Mouse (Mus musculus): ENCODE measurements around the gene Trim14. TPM values are rescaled to one million over a fixed set of nuclear protein-coding genes. Genes with fewer than 3 reads are reported as not detected.
"Not testable (repeated sequence)": the region's sequence is repeated elsewhere in the genome, so short reads cannot be mapped to it uniquely, and the experiment has no call there.

Gene Trim14
- total RNA-seq (2014; rRNA removed): 1.5 and 3.0 TPM in 2 replicates
- polyA plus RNA-seq (2015; fragmentation: Nextera tagmentation; extraction: Ambion mirVana): 1.2 and 1.7 TPM in 2 replicates

DNA sequence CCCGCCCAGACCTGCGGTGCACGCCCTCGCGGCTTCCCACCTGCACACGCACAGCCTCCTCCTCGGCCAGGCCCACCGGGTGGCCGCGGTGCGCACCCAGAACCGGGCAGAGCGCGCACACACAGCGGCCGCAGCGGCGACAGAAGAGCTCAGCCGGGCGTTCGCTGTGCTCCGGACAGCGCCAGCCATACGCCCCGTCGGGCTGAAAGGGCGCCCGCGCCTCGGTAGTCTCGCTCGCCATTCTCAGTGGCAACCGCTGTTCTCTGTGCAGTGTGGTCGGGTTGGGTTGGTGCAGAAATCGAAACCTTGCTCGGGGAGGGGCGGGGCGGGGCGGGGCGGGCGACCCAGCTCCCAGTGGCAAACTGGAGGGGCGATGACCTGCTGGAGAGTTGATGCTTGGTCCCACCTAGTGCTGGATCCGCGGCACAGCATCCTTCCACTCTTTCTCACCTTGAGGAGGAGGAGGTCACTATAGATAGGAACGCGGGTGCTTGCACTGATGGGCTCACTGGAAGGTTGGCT, at the start of gene Trim14:
TSS of gene Trim14 (minus strand) at position 302 of the 522 bp plus-strand sequence.
- Histone ChIP-seq H3K4me2 (ENCODE audit: low read depth, low read length) (peak within 1 kb of the TSS; percentile 71), H3K36me3 (ENCODE audit: insufficient read depth, low read length) (peaks cover 3% of the 10 kb centered on the region), H3K4me3 (ENCODE audit: low read length) (peak within 1 kb of the TSS; percentile 44), H3K4me1 (ENCODE audit: insufficient read depth, low read length) (0 out of 2 replicates have a peak, but pooled peaks cover 3% of the 10 kb centered on the region), H3K27ac (no peak within 1 kb of the TSS), H3K27me3 (ENCODE audit: insufficient read depth, low read length) (no peaks in the 10 kb centered on the region; the same call in 1 of the 2 replicates), H3K9ac (replicated peaks; ENCODE audit: low read length) (peak within 1 kb of the TSS; percentile 47; the same call in 1 of the 2 replicates), H3K9me3 (ENCODE audit: low read length) (no peaks in the 10 kb centered on the region)
- peak; percentile 53 for TF ChIP-seq CTCF (IDR thresholded peaks at IDR 0.05; ENCODE audit: low read depth)
- DNase-seq (ENCODE audit: low spot score) (peak; percentile 44), ATAC-seq (peak; percentile 60)
- WGBS: 1% methylated on average over 46 of the region's 46 CpGs

DNA sequence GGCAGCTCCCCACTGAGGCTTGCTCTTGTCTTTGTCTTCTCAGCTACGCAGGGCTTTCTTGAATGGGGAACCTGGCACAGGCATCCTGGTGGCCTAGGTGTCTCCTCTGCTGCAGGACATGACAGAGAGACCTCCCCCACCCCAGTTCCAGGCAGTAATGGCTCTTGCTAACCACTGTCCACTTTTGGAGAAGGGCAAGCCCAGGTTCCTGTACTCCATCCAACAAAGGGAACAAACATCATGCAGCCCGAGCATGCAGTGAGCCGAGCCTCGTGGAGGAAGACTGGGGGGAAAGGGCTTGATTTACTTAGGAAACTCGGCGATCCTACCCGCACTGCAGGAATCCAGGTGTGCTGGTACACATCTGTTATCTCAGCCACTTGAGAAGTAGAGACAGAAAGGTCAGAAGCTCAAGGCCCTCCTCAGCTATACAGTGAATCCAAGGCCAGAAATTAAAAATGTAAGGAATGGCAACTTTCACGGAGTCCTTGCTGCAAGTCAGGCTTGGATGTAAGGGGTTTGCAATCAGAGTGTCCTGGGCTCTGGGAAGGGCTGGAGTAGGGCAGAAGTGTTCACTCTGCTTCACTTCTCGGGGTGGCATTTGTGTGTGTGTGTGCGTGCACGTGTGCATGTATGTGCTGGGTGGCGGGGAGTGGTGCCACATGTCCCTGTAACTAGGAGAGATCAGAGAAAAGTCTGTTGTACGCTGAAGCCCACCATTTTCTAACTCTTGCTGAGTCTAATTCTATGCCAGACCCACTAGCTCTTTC, 49.3 kb upstream of the Trim14 start:
- TF ChIP-seq CTCF (IDR thresholded peaks at IDR 0.05; ENCODE audit: low read depth): no peak
- DNase-seq (ENCODE audit: low spot score): no peak
- Histone ChIP-seq H3K27ac (no peak overlapping the region), H3K36me3 (ENCODE audit: insufficient read depth, low read length) (no peaks in the 10 kb centered on the region), H3K4me3 (ENCODE audit: low read length) (no peak overlapping the region), H3K4me1 (ENCODE audit: insufficient read depth, low read length) (no peaks in the 10 kb centered on the region), H3K9me3 (ENCODE audit: low read length) (no peaks in the 10 kb centered on the region), H3K4me2 (ENCODE audit: low read depth, low read length) (no peak overlapping the region), H3K27me3 (ENCODE audit: insufficient read depth, low read length) (no peaks in the 10 kb centered on the region; the same call in 1 of the 2 replicates), H3K9ac (replicated peaks; ENCODE audit: low read length) (no peak overlapping the region)
- 78% methylated on average over 13 of the region's 13 CpGs for WGBS
- no peak for ATAC-seq

DNA sequence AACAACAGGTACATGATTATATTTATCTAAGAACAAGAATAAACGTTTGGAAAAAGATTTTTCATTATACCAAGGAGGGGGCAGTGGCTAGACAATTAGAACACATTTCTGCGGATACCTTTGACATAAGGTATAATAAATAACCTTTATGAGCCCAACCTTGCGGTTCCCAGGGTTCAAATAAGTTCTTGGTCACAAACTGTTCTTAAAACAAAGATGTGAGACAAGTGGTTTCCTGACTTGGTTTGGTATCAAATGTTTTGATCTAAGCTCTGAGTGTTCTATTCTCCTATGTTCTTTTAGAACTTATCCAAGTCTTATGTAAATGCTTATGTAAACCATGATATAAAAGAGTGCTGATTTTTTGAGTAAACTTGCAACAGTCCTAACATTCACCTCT, 48.6 kb upstream of the Trim14 start:
- H3K4me2 ChIP-seq (ENCODE audit: low read depth, low read length); H3K36me3 ChIP-seq (ENCODE audit: insufficient read depth, low read length); H3K4me1 ChIP-seq (ENCODE audit: insufficient read depth, low read length); H3K9me3 ChIP-seq (ENCODE audit: low read length); DNase-seq (ENCODE audit: low spot score); H3K27me3 ChIP-seq (ENCODE audit: insufficient read depth, low read length); H3K9ac ChIP-seq (replicated peaks; ENCODE audit: low read length); H3K4me3 ChIP-seq (ENCODE audit: low read length); H3K27ac ChIP-seq; ATAC-seq: not testable (repeated sequence)
- 77% methylated on average over 3 of the region's 3 CpGs for WGBS

DNA sequence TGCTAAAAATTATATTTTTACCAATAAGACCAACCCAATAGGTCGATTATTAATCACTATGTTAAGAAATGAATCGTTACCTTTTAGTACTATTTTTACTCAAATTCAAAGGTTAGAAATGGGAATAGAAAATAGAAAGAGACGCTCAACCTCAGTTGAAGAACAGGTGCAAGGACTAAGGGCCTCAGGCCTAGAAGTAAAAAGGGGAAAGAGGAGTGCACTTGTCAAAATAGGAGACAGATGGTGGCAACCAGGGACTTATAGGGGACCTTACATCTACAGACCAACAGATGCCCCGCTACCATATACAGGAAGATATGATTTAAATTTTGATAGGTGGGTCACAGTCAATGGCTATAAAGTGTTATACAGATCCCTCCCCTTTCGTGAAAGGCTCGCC, 48.1 kb upstream of the Trim14 start:
- not testable (repeated sequence) for ATAC-seq; H3K9ac ChIP-seq (replicated peaks; ENCODE audit: low read length); DNase-seq (ENCODE audit: low spot score); H3K27ac ChIP-seq; H3K36me3 ChIP-seq (ENCODE audit: insufficient read depth, low read length); H3K4me3 ChIP-seq (ENCODE audit: low read length); H3K4me1 ChIP-seq (ENCODE audit: insufficient read depth, low read length); H3K4me2 ChIP-seq (ENCODE audit: low read depth, low read length); H3K9me3 ChIP-seq (ENCODE audit: low read length); H3K27me3 ChIP-seq (ENCODE audit: insufficient read depth, low read length)
- WGBS: 97% methylated on average over 2 of the region's 6 CpGs

DNA sequence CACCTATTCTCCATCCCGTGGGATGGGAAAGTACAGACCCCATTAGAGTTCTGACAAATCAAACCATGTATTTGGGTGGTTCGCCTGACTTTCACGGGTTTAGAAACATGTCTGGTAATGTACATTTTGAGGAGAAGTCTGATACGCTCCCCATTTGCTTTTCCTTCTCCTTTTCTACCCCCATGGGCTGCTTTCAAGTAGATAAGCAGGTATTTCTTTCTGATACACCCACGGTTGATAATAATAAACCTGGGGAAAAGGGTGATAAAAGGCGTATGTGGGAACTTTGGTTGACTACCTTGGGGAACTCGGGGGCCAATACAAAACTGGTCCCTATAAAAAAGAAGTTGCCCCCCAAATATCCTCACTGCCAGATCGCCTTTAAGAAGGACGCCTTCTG, 46.1 kb upstream of the Trim14 start:
- ATAC-seq; H3K36me3 ChIP-seq (ENCODE audit: insufficient read depth, low read length); DNase-seq (ENCODE audit: low spot score); H3K4me1 ChIP-seq (ENCODE audit: insufficient read depth, low read length); H3K4me2 ChIP-seq (ENCODE audit: low read depth, low read length); H3K9me3 ChIP-seq (ENCODE audit: low read length); H3K4me3 ChIP-seq (ENCODE audit: low read length); H3K27ac ChIP-seq; H3K9ac ChIP-seq (replicated peaks; ENCODE audit: low read length); H3K27me3 ChIP-seq (ENCODE audit: insufficient read depth, low read length): not testable (repeated sequence)
- WGBS: 91% methylated on average over 9 of the region's 9 CpGs

DNA sequence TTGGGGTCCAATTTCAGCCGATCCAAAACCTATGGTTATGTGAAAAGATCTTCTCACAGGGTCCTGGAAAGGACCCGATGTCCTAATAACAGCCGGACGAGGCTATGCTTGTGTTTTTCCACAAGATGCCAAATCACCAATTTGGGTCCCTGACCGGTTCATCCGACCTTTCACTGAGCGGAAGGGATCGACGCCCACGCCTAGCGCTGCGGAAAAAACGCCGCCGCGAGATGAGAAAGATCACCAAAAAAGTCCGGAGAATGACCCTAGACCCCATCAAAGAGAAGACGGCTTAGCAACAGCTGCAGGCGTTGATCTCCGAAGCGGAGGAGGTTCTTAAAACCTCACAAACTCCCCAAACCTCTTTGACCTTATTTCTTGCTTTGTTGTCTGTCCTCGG, 45.6 kb upstream of the Trim14 start:
- H3K4me2 ChIP-seq (ENCODE audit: low read depth, low read length); H3K36me3 ChIP-seq (ENCODE audit: insufficient read depth, low read length); H3K27ac ChIP-seq; H3K9me3 ChIP-seq (ENCODE audit: low read length); H3K27me3 ChIP-seq (ENCODE audit: insufficient read depth, low read length); H3K4me3 ChIP-seq (ENCODE audit: low read length); DNase-seq (ENCODE audit: low spot score); H3K4me1 ChIP-seq (ENCODE audit: insufficient read depth, low read length); ATAC-seq; H3K9ac ChIP-seq (replicated peaks; ENCODE audit: low read length): not testable (repeated sequence)
- WGBS: 95% methylated on average over 22 of the region's 22 CpGs

DNA sequence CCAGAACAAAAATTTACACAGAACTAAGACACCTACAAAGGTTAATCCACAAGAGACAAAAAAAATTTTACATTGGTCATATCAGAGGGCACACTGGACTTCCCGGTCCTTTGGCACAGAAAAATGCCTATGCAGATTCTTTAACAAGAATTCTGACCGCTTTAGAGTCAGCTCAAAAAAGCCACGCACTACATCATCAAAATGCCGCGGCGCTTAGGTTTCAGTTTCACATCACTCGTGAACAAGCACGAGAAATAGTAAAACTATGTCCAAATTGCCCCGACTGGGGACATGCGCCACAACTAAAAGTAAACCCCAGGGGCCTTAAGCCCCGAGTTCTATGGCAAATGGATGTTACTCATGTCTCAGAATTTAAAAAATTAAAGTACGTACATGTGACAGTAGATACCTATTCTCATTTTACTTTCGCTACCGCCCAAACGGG, 44.9 kb upstream of the Trim14 start:
- H3K36me3 ChIP-seq (ENCODE audit: insufficient read depth, low read length); H3K27ac ChIP-seq; H3K4me1 ChIP-seq (ENCODE audit: insufficient read depth, low read length); ATAC-seq; H3K9ac ChIP-seq (replicated peaks; ENCODE audit: low read length); H3K27me3 ChIP-seq (ENCODE audit: insufficient read depth, low read length); H3K4me2 ChIP-seq (ENCODE audit: low read depth, low read length); DNase-seq (ENCODE audit: low spot score); H3K9me3 ChIP-seq (ENCODE audit: low read length); H3K4me3 ChIP-seq (ENCODE audit: low read length): not testable (repeated sequence)
- WGBS: 94% methylated on average over 15 of the region's 15 CpGs

DNA sequence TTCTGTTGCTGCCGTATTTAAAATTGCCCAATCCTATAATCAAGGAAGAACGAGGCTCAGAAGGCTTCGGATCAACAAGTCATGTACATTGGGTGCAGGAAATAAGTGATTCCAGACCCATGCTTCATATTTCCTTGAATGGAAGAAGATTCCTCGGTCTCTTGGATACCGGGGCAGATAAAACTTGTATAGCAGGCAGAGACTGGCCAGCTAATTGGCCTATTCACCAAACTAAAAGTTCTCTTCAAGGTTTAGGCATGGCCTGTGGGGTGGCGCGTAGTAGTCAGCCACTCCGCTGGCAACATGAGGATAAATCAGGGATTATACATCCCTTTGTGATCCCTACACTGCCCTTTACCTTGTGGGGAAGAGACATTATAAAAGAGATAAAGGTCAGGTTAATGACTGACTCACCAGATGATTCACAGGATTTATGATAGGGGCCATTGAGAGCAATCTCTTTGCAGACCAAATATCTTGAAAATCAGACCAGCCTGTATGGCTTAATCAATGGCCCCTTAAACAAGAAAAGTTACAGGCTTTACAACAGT, 42.9 kb upstream of the Trim14 start:
- not testable (repeated sequence) for H3K27me3 ChIP-seq (ENCODE audit: insufficient read depth, low read length); H3K4me1 ChIP-seq (ENCODE audit: insufficient read depth, low read length); H3K27ac ChIP-seq; ATAC-seq; DNase-seq (ENCODE audit: low spot score); H3K4me3 ChIP-seq (ENCODE audit: low read length); H3K36me3 ChIP-seq (ENCODE audit: insufficient read depth, low read length); H3K4me2 ChIP-seq (ENCODE audit: low read depth, low read length); H3K9me3 ChIP-seq (ENCODE audit: low read length); H3K9ac ChIP-seq (replicated peaks; ENCODE audit: low read length)
- WGBS: 97% methylated on average over 8 of the region's 8 CpGs

All from hindbrain, postnatal 0 days (tissue).